Mouse (Mus musculus): ENCODE data around the gene Larp1.

GRCm38 (mm10) chr11:58025881-58026280, 17.0 kb downstream of the Larp1 start:
- TF ChIP-seq ZC3H11A (IDR thresholded peaks at IDR 0.05; ENCODE audit: borderline replicate concordance, low read depth, low read length), result no peak
- TF ChIP-seq ZNF384 (IDR thresholded peaks at IDR 0.05; ENCODE audit: low read depth, low read length), result no peak
